Mouse (Mus musculus): ENCODE results near the gene Plcb3.

Plcb3 gene

GRCm38 (mm10) chr19:6906199-6906598, 70.1 kb downstream of the Plcb3 start:
- peak in 1 of 2 experiments; percentile 44 for DNase-seq (ENCODE audit: inconsistent age in 2 of 2, low spot score in 1 of 2)

GRCm38 (mm10) chr19:6905498-6906159, 70.6 kb downstream of the Plcb3 start:
- peak in 1 of 2 experiments; percentile 21 for DNase-seq (ENCODE audit: inconsistent age in 2 of 2, low spot score in 1 of 2)

GRCm38 (mm10) chr19:6904846-6905245, 71.4 kb downstream of the Plcb3 start:
- DNase-seq (ENCODE audit: inconsistent age in 2 of 2, low spot score in 1 of 2): no peak

GRCm38 (mm10) chr19:6903031-6903430, 73.2 kb downstream of the Plcb3 start:
- DNase-seq (ENCODE audit: inconsistent age in 2 of 2, low spot score in 1 of 2): no peak

Data from adrenal gland, adult (tissue).